Mouse (Mus musculus): ENCODE data around the gene Metrn.

- TF ChIP-seq ZC3H11A (IDR thresholded peaks at IDR 0.05; ENCODE audit: borderline replicate concordance, low read depth, low read length) (no peak), CHD2 (IDR thresholded peaks at IDR 0.05; ENCODE audit: low read depth, low read length) (no peak), HCFC1 (IDR thresholded peaks at IDR 0.05; ENCODE audit: borderline replicate concordance, insufficient read depth, low read length) (no peak)
Measured at GRCm38 (mm10) chr17:25744311-25744710, 52.6 kb downstream of the Metrn start.

All from ES-E14 (cell line).